18 mouse cellular contexts compared by ENCODE assay signal in genomic region chr14:30933351-30933750, GRCm38 (mm10). TPM values are rescaled to one million over a fixed set of nuclear protein-coding genes. Genes with fewer than 3 reads are reported as not detected.
"Had no signal": no experiment of that assay in that cellular context is flagged by ENCODE, and none has a peak within 500 bp of the region (broad histone marks: within the 10 kb centered on the region; RNA-seq: fewer than 3 reads in every experiment).

No protein-coding gene starts in this region.

- DNase-seq: kidney, postnatal 10 days; kidney, postnatal 36 days; layer of hippocampus, postnatal 36 days; left cerebral cortex, postnatal 4 days; liver, postnatal 0 days; lung, embryonic 14.5 days; lung, postnatal 36 days; retina, postnatal 1 day; right cerebral cortex, postnatal 25 days; spleen, adult 18-20 months; thymus, adult 18-20 months; thymus, postnatal 36 days had no signal

RNA-seq across cellular contexts. Expression of gene Itih1, which starts 9.7 kb away (rescaled TPM):
- total RNA-seq: layer of hippocampus, adult 8-10 months; layer of hippocampus, postnatal 10 days; layer of hippocampus, postnatal 36 days; left cerebral cortex, adult 2 months; left cerebral cortex, postnatal 10 days; left cerebral cortex, postnatal 4 days; monocyte, adult 5-6 weeks; neutrophil, adult 5-6 weeks had no signal

RNA-seq across cellular contexts. Expression of gene Itih3, which starts 9.8 kb away (rescaled TPM):
- total RNA-seq: monocyte, adult 5-6 weeks; neutrophil, adult 5-6 weeks had no signal

RNA-seq across cellular contexts. Expression of gene Itih4, which starts 47.1 kb away (rescaled TPM):
- total RNA-seq: layer of hippocampus, postnatal 36 days; left cerebral cortex, postnatal 4 days; monocyte, adult 5-6 weeks; neutrophil, adult 5-6 weeks had no signal

RNA-seq across cellular contexts. Expression of gene Mustn1, which starts 54.4 kb away (rescaled TPM):
- total RNA-seq: monocyte, adult 5-6 weeks had no signal
